In the genomic region with DNA sequence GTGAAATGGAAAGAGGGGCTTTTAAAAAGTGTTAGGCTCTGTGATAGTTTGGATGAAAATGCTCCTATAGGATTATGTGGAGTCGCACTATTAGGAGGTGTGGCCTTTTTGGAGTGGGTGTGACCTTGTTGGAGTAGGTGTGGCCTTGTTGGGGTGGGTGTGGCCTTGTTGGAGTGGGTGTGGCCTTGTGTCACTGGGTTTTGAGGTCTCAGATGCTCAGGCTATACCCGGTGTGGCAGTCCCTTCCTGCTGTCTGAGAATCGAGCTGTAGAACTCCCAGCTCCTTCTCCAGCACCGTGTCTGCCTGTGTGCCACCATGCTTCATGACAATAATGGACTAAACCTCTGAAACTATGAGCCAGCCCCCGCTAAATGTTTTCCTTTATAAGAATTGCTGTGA, we compare ENCODE assay signal across 25 mouse cellular contexts. TPM values are rescaled to one million over a fixed set of nuclear protein-coding genes. Genes with fewer than 3 reads are reported as not detected.
DNase-seq lines count a peak whose midpoint lies in the region; ATAC-seq and TF ChIP-seq lines count a peak whose summit lies in the region.
"Had no signal": no experiment of that assay in that cellular context is flagged by ENCODE, and none has a peak within 500 bp of the region (broad histone marks: within the 10 kb centered on the region; RNA-seq: fewer than 3 reads in every experiment).

No protein-coding gene starts in this region.

- DNase-seq in heart, adult 11 months, result peak; percentile 78
- DNase-seq in heart, postnatal 4 days, result no peak
- DNase-seq in A20 (ENCODE audit: low read depth, low spot score) (peak; percentile 51), ZHBTc4 (ENCODE audit: low read depth, low spot score) (peak; percentile 34)
- DNase-seq in hindbrain, postnatal 0 days (ENCODE audit: low spot score), result no peak
- DNase-seq: adrenal gland, adult 2 months; adrenal gland, postnatal 10 days; adrenal gland, postnatal 25 days; cerebellum, adult 11 months; cerebellum, adult 18-20 months; cerebellum, adult 8-10 months; cerebellum, adult 9-11 months; cerebellum, postnatal 14 days; cerebellum, postnatal 36 days; embryo, embryonic 11 days had no signal

- ATAC-seq in hindbrain, postnatal 0 days, result no peak
- ATAC-seq: forebrain, embryonic 14.5 days; forebrain, embryonic 16.5 days had no signal

- no peak overlapping the region for H3K4me3 ChIP-seq in hindbrain, postnatal 0 days (ENCODE audit: low read length)
- H3K4me3 ChIP-seq: embryonic facial prominence, embryonic 13.5 days; embryonic facial prominence, embryonic 15.5 days; erythroblast, embryonic 14.5 days; forebrain, embryonic 10.5 days; forebrain, embryonic 12.5 days had no signal

- H3K27me3 ChIP-seq in hindbrain, postnatal 0 days (ENCODE audit: insufficient read depth, low read length), result no peaks in the 10 kb centered on the region
- H3K27me3 ChIP-seq: embryonic facial prominence, embryonic 13.5 days; embryonic facial prominence, embryonic 15.5 days; forebrain, embryonic 12.5 days had no signal

- no peak for TF ChIP-seq CTCF in hindbrain, postnatal 0 days (IDR thresholded peaks at IDR 0.05; ENCODE audit: low read depth)

- peaks cover 3% of the 10 kb centered on the region; the same call in 1 of the 2 replicates for H3K4me1 ChIP-seq in hindbrain, postnatal 0 days (ENCODE audit: insufficient read depth, low read length)

- 90% methylated on average over 5 of the region's 5 CpGs for WGBS in hindbrain, postnatal 0 days

- no peak overlapping the region for H3K9ac ChIP-seq in hindbrain, postnatal 0 days (replicated peaks; ENCODE audit: low read length)
- H3K9ac ChIP-seq: embryonic facial prominence, embryonic 13.5 days; embryonic facial prominence, embryonic 15.5 days; forebrain, embryonic 12.5 days had no signal

- no peak overlapping the region for H3K27ac ChIP-seq in hindbrain, postnatal 0 days
- H3K27ac ChIP-seq: embryonic facial prominence, embryonic 13.5 days; embryonic facial prominence, embryonic 15.5 days; forebrain, embryonic 10.5 days; forebrain, embryonic 12.5 days had no signal

- H3K4me2 ChIP-seq in hindbrain, postnatal 0 days (ENCODE audit: low read depth, low read length), result no peak overlapping the region
- H3K4me2 ChIP-seq: embryonic facial prominence, embryonic 13.5 days; embryonic facial prominence, embryonic 15.5 days; forebrain, embryonic 12.5 days had no signal

- no peaks in the 10 kb centered on the region for H3K36me3 ChIP-seq in hindbrain, postnatal 0 days (ENCODE audit: insufficient read depth, low read length)
- H3K36me3 ChIP-seq: embryonic facial prominence, embryonic 13.5 days; embryonic facial prominence, embryonic 15.5 days; forebrain, embryonic 10.5 days; forebrain, embryonic 12.5 days had no signal

- no peaks in the 10 kb centered on the region for H3K9me3 ChIP-seq in hindbrain, postnatal 0 days (ENCODE audit: low read length)
- H3K9me3 ChIP-seq: embryonic facial prominence, embryonic 13.5 days; embryonic facial prominence, embryonic 15.5 days; forebrain, embryonic 10.5 days; forebrain, embryonic 12.5 days had no signal

RNA-seq across cellular contexts. Expression of a gene that starts 31.5 kb away (rescaled TPM):
- total RNA-seq in heart, postnatal 4 days (2021), result 1 to 10 TPM; 3.1 to 4.6 TPM
- total RNA-seq in hindbrain, postnatal 0 days (2014; rRNA removed), result 3.8 and 4.3 TPM in 2 replicates
- 5.7 and 6.7 TPM in 2 replicates for polyA plus RNA-seq in hindbrain, postnatal 0 days (2015; fragmentation: Nextera tagmentation; extraction: Ambion mirVana)
- total RNA-seq: common myeloid progenitor, adult 5-6 weeks; MEL had no signal
- polyA plus RNA-seq: erythroblast, embryonic 14.5 days had no signal

RNA-seq across cellular contexts. Expression of a gene that starts 40.6 kb away (rescaled TPM):
- total RNA-seq in heart, postnatal 4 days (2021), result 10 to 100 TPM; 20.5 to 21.1 TPM
- total RNA-seq in hindbrain, postnatal 0 days (2014; rRNA removed), result 21.6 and 23.3 TPM in 2 replicates
- polyA plus RNA-seq in hindbrain, postnatal 0 days (2015; fragmentation: Nextera tagmentation; extraction: Ambion mirVana), result 16.8 and 17.1 TPM in 2 replicates
- total RNA-seq: ES-E14 had no signal

RNA-seq across cellular contexts. Expression of a gene that starts 55.8 kb away (rescaled TPM):
- total RNA-seq in heart, postnatal 4 days (2021), result under 1 TPM in 1 of 2 experiments, not detected in 1; 0.09 TPM
- 23.9 and 40.1 TPM in 2 replicates for total RNA-seq in hindbrain, postnatal 0 days (2014; rRNA removed)
- 12.5 and 14.1 TPM in 2 replicates for polyA plus RNA-seq in hindbrain, postnatal 0 days (2015; fragmentation: Nextera tagmentation; extraction: Ambion mirVana)
- total RNA-seq: adrenal gland, postnatal 25 days; MEL had no signal
- polyA plus RNA-seq: erythroblast, embryonic 14.5 days had no signal

Comparison
In these comparisons a context has a peak if more than half of its experiments do, and no peak if none do; other contexts are left out.
1. DNase-seq: peak in heart, adult 11 months (single experiment), A20 (single experiment) and ZHBTc4 (single experiment); none in heart, postnatal 4 days (single experiment) and hindbrain, postnatal 0 days (single experiment).
2. RNA of a gene that starts 55.8 kb away (total RNA-seq): 23.9 to 40.1 TPM in hindbrain, postnatal 0 days; 0.09 TPM in heart, postnatal 4 days; every median in the first group is over 10 times any median in the second.